Mouse (Mus musculus): Measurements from ENCODE around the gene Fshb. TPM values are rescaled to one million over a fixed set of nuclear protein-coding genes. Genes with fewer than 3 reads are reported as not detected.

Fshb gene
- polyA plus RNA-seq (2015; fragmentation: Nextera tagmentation; extraction: Ambion mirVana) = not detected in 2 replicates

DNA sequence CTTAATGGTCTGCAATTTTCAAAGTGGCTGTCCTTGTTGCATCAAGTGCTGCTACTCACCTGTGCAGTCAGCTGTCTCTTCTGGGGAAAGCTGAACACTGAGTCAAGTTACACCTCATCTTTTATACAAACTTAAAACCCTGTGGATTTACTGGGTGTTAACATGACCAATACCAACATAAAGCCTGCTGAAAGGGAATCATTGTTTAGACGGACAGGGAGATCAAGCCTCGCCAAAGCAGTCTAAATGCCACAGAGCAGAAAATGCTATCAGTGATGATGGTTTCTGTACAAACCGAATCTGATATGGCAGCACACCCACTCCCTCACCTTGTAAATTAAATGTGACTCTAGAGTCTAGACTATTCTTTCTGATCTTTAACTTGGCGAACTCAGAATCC is at the start of gene Fshb:
Gene Fshb, minus strand, starts transcription at position 101 of the 400 bp plus-strand sequence.
- no peak within 1 kb of the TSS for H3K9ac ChIP-seq (replicated peaks; ENCODE audit: low read depth)
- WGBS = 66% methylated on average over 4 of the region's 4 CpGs
- H3K36me3 ChIP-seq (ENCODE audit: insufficient read depth, low read length) = no peaks in the 10 kb centered on the region
- no peak within 1 kb of the TSS for H3K27ac ChIP-seq (ENCODE audit: low read length)
- no peak within 1 kb of the TSS for H3K4me2 ChIP-seq (replicated peaks; ENCODE audit: low read depth, low read length)
- H3K27me3 ChIP-seq (replicated peaks; ENCODE audit: insufficient read depth, low read length) = no peaks in the 10 kb centered on the region
- no peak within 1 kb of the TSS for H3K4me3 ChIP-seq (ENCODE audit: low read depth, low read length)
- ATAC-seq (no peak), DNase-seq (ENCODE audit: low spot score) (no peak)
- TF ChIP-seq EP300 (IDR thresholded peaks at IDR 0.05) (no peak), CTCF (IDR thresholded peaks at IDR 0.05) (no peak)
- no peaks in the 10 kb centered on the region for H3K9me3 ChIP-seq (ENCODE audit: low read length)
- H3K4me1 ChIP-seq (ENCODE audit: insufficient read depth, low read depth, low read length) = no peaks in the 10 kb centered on the region

- H3K9ac ChIP-seq (replicated peaks; ENCODE audit: low read depth) = no peak overlapping the region
- WGBS = 32% methylated on average over 2 of the region's 2 CpGs
- no peak overlapping the region for H3K4me3 ChIP-seq (ENCODE audit: low read depth, low read length)
- H3K4me1 ChIP-seq (ENCODE audit: insufficient read depth, low read depth, low read length) = no peaks in the 10 kb centered on the region
- H3K27me3 ChIP-seq (replicated peaks; ENCODE audit: insufficient read depth, low read length) = no peaks in the 10 kb centered on the region
- no peak for DNase-seq (ENCODE audit: low spot score)
- ATAC-seq = no peak
- no peak overlapping the region for H3K27ac ChIP-seq (ENCODE audit: low read length)
- TF ChIP-seq EP300 (IDR thresholded peaks at IDR 0.05) (no peak), CTCF (IDR thresholded peaks at IDR 0.05) (no peak)
- H3K4me2 ChIP-seq (replicated peaks; ENCODE audit: low read depth, low read length) = no peak overlapping the region
- no peaks in the 10 kb centered on the region for H3K36me3 ChIP-seq (ENCODE audit: insufficient read depth, low read length)
- H3K9me3 ChIP-seq (ENCODE audit: low read length) = no peaks in the 10 kb centered on the region
These were observed 24.8 kb upstream of the Fshb start for GRCm38 (mm10) chr2:107084256-107084655.

GRCm38 (mm10) chr2:107083071-107083885 is 23.8 kb upstream of the Fshb start:
- peak; percentile 17 for DNase-seq (ENCODE audit: low spot score)
- H3K4me2 ChIP-seq (replicated peaks; ENCODE audit: low read depth, low read length) = no peak overlapping the region

DNA sequence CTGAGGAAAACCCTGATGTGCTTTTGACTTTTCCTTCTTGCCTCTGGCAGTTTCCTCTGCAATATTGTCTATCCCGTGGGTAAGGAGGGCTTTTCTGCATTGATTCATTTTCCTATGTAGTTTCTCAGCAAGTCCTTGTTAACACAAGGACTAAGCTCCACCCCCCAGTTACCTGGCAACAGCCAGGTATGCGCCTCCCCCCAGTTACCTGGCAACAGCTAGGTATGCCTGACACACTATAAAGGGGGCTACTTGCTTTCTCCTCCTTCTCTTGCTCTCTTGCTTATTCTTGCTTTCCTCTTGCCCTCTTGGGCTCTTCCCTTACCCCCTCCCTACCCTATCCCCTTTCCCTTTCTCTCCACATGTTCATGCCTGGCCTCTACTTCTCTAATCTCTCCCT is 3.8 kb upstream of the Fshb start:
- Histone ChIP-seq H3K4me3 (ENCODE audit: low read depth, low read length) (no peak overlapping the region), H3K36me3 (ENCODE audit: insufficient read depth, low read length) (no peaks in the 10 kb centered on the region), H3K9me3 (ENCODE audit: low read length) (no peaks in the 10 kb centered on the region), H3K27me3 (replicated peaks; ENCODE audit: insufficient read depth, low read length) (no peaks in the 10 kb centered on the region), H3K9ac (replicated peaks; ENCODE audit: low read depth) (no peak overlapping the region), H3K27ac (ENCODE audit: low read length) (no peak overlapping the region), H3K4me2 (replicated peaks; ENCODE audit: low read depth, low read length) (no peak overlapping the region), H3K4me1 (ENCODE audit: insufficient read depth, low read depth, low read length) (no peaks in the 10 kb centered on the region)
- no peak for TF ChIP-seq CTCF (IDR thresholded peaks at IDR 0.05)
- no peak for TF ChIP-seq EP300 (IDR thresholded peaks at IDR 0.05)
- WGBS = 19% methylated on average over 2 of the region's 2 CpGs
- no peak for ATAC-seq
- no peak for DNase-seq (ENCODE audit: low spot score)

More at GRCm38 (mm10) chr2:107083071-107083885, 23.8 kb upstream of the Fshb start:
- Histone ChIP-seq H3K4me3 (ENCODE audit: low read depth, low read length) (no peak overlapping the region), H3K9ac (replicated peaks; ENCODE audit: low read depth) (no peak overlapping the region), H3K27ac (ENCODE audit: low read length) (no peak overlapping the region), H3K36me3 (ENCODE audit: insufficient read depth, low read length) (no peaks in the 10 kb centered on the region), H3K4me1 (ENCODE audit: insufficient read depth, low read depth, low read length) (no peaks in the 10 kb centered on the region), H3K9me3 (ENCODE audit: low read length) (no peaks in the 10 kb centered on the region), H3K27me3 (replicated peaks; ENCODE audit: insufficient read depth, low read length) (no peaks in the 10 kb centered on the region)
- TF ChIP-seq CTCF (IDR thresholded peaks at IDR 0.05) (peak; percentile 63), EP300 (IDR thresholded peaks at IDR 0.05) (no peak)
- no peak for ATAC-seq
- 57% methylated on average over 14 of the region's 14 CpGs for WGBS

DNA sequence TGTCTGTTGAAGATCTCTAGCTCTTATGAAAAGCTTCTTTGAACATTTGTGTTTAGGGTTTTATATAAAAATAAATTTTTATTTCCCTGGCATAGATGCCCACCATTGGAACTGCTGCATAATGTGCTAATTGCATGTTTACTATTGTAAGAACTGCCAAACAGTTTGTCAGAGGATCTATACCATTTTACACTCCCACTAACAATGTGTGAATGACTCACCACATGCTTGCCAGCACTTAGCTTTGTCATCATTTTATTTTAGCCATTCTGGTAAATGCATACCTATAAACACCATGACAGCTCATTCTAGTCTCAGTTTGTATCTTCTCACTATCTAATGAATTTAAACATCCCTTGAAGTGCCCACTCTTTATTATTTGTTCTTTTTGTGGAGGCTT is 13.5 kb downstream of the Fshb start:
- Histone ChIP-seq H3K27me3 (replicated peaks; ENCODE audit: insufficient read depth, low read length) (no peaks in the 10 kb centered on the region), H3K4me3 (ENCODE audit: low read depth, low read length) (no peak overlapping the region), H3K27ac (ENCODE audit: low read length) (no peak overlapping the region), H3K9ac (replicated peaks; ENCODE audit: low read depth) (no peak overlapping the region), H3K4me2 (replicated peaks; ENCODE audit: low read depth, low read length) (no peak overlapping the region), H3K9me3 (ENCODE audit: low read length) (no peaks in the 10 kb centered on the region), H3K36me3 (ENCODE audit: insufficient read depth, low read length) (no peaks in the 10 kb centered on the region), H3K4me1 (ENCODE audit: insufficient read depth, low read depth, low read length) (no peaks in the 10 kb centered on the region)
- TF ChIP-seq EP300 (IDR thresholded peaks at IDR 0.05) = no peak
- TF ChIP-seq CTCF (IDR thresholded peaks at IDR 0.05) = no peak
- ATAC-seq (no peak), DNase-seq (ENCODE audit: low spot score) (no peak)

DNA sequence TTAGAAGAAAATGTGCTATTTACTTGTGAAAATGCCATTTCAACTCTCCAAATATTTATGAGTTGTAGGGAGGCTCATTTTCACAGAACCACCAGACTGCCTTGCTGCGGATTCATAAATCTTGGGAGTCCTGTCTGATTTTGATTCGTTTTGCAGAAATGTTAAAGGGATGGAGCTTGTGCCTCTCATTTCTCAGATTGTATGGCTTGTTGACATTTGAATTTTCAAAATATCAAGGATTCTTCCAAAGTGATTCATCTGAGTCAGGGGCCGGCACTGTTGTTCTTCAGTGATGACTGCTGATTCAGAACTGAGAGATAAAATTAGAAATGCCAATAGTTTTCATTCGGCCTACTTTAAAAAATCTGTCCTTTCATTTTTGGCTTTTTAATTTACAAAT is 18.6 kb downstream of the Fshb start:
- Histone ChIP-seq H3K9me3 (ENCODE audit: low read length) (no peaks in the 10 kb centered on the region), H3K4me3 (ENCODE audit: low read depth, low read length) (no peak overlapping the region), H3K27ac (ENCODE audit: low read length) (no peak overlapping the region), H3K4me2 (replicated peaks; ENCODE audit: low read depth, low read length) (no peak overlapping the region), H3K27me3 (replicated peaks; ENCODE audit: insufficient read depth, low read length) (no peaks in the 10 kb centered on the region), H3K9ac (replicated peaks; ENCODE audit: low read depth) (no peak overlapping the region), H3K4me1 (ENCODE audit: insufficient read depth, low read depth, low read length) (no peaks in the 10 kb centered on the region), H3K36me3 (ENCODE audit: insufficient read depth, low read length) (no peaks in the 10 kb centered on the region)
- no peak for DNase-seq (ENCODE audit: low spot score)
- 72% methylated on average over 4 of the region's 4 CpGs for WGBS
- TF ChIP-seq EP300 (IDR thresholded peaks at IDR 0.05) (no peak), CTCF (IDR thresholded peaks at IDR 0.05) (no peak)
- ATAC-seq = no peak

All from lung, postnatal 0 days (tissue).